Mouse (Mus musculus) 3T3-L1 (cell line): ENCODE data around the gene Tspan2.

Experiments used
- DNase-seq: peaks from one replicate; pipeline ENCODE4 v3.0.0-alpha.2; 2015; ENCODE audit warnings: low read depth, low spot score

Gene Tspan2

DNA sequence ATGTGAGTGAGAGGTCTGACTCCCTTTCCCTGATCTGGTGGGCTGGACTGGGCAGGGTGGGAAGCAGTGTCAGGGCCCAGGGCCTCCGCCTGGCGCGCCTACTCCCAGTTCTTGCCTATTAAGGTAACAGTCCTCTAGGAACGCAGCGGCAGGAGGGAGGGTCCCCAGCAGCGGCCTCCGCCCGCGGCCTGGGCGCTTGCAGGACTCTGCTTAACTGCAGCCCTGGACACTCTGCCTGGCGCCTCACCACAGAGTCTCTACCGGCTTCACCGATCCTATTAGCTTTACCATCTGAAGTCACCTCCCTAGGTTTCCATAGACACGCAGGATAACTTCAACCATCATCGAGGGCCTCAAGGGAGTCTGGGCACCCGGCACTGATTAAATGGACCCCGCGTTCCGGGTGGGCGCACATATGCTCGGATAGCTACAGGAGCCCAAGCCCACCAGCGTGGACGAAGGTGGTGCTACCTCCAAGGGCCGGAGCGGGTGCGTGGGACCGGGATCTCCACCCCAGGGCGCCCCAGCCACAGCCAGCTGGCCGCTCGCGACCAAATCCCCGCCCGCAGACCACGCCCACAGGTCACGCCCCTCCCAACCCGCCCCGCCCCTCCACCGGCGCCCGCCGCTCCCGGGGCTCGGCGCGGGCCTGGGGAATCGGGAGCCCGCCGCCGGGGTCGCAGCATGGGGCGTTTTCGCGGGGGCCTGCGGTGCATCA, at the start of gene Tspan2:
Tspan2 (plus strand) TSS at position 217 of the 718 bp plus-strand sequence.
- no peak for DNase-seq

DNA sequence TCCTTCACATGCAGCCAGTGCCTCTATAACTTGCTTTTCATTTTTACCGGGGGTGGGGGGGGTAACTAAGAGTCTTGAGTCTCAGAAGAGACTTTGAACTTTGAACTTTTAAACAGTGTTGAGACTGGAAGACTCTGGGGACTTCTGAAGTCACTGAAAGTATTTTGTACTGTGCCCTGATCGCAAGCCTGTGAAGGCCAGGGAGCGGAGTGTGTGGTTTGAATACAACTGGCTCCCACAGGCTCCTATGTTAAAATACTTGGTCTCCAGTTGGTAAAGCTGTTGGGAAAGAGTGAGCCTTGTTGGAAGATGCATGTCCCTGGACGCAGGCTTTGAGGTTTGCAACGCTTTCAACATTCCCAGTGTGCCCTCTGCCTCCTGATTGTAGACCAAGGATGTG, 47.5 kb upstream of the Tspan2 start:
- DNase-seq: no peak

DNA sequence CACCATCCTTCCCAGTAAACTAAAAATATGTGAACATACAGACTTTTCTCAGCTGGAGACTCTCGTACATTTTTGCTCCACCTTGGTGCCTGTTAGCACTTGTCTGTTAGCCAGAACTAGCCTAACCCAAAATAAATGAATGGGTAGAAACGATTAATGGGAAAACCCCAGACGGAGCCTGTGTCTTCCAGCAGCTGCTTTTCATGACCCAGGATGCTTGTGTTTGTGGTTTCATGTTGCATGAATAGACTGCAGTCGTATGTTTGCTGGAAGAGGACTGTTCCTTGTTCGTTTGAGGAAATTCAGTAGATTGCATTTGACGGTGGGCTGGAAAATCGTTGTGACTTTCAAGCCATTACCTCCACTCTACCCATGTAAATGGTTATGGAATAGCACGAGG, 46.5 kb upstream of the Tspan2 start:
- DNase-seq: no peak

DNA sequence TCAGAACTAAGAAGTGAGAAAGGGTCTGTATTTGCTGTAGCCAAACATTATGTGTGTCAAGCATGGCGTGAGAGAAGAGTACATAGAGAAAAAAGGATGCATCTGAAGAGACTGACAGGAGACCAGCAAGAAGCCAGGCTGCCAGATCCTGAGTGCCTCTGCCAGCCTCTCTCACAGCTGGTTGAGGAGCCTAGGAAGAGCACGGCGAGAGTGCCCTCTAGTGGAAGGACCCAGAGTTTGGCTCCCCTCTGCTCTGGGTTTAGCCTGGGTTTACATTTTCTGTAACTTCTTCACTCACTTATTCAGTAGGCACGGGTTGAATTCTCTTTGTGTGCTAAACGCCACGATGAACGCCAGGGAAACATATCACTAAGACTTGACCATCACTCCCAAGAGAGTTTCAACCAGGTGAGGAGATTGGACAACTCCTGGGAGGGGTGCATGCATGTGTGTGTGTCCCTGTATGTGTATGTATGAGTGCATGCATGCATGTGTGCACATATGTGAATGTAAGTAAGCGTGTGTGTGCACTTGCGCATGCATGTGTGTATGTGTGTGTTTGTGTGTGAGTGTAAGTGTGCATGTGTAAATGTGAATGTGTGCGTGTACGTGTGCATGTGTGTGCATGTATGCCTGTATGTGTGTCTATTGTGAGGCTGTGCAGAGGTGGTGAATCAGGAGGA, 42.4 kb upstream of the Tspan2 start:
- peak; percentile 96 for DNase-seq

DNA sequence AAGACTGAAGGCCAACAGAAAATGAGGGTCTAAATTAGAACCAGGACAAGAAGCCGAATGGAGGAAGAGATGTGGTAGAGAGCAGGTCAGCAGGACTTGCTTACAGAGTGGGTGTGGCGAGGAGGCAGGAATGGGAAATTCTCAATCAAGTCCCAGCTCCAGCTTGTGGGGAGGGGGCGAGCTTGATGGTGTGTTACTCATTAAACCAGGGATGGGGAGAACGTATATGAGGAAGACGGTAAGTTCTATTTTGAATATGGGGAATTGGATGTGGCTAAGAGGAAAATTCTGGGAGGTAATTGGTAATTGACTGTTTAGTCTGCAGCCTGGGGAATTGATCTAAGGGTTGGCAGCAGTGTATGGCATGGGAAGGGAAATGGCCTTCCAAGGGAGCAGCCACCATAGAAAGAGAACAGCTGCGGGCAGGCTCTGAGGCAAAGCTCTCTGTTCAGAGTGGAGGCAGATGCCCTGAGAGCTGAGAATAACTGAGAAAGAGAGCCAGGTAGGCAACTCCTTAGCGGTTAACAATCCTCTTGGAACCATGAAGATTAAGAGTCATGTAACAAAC, 41.5 kb upstream of the Tspan2 start:
- no peak for DNase-seq

DNA sequence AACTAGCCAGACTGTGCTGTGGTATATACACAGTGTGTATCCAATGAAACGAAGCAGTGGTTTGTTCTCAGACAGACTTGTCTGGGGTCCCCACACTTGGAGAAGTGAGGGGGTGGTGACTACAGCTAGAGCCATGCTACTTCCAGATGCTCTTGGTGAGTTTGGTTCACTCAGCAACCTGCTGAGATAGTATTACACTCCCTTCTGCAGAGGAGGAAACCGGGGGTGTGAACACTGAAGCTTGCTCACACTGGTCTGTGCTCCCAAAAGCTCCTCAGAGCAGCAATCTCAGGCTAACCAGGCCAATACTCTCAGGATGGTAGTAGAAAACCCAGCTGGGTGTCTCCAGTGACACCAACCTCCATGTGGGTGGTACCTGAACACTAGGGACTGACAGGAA, 36.2 kb upstream of the Tspan2 start:
- no peak for DNase-seq

DNA sequence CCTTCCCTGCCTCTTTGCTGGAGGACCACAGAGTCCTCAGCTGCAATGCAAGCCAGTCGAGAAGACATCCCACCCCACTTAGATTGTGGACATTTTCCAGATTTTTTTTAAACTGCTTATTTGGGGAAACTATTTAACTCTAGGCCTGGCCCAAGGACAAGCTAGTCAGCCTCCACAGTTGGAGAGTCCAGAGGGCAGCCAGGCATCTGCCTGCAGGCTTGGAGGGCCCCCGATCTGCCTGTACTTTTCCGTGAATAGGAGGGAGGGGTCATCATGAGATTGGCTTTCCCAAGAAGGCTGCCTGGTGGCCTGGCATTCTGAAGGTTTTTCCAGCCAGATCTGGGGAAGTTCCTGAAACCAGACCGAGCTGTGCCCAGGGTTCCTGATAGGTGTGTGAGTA, 33.0 kb upstream of the Tspan2 start:
- no peak for DNase-seq

DNA sequence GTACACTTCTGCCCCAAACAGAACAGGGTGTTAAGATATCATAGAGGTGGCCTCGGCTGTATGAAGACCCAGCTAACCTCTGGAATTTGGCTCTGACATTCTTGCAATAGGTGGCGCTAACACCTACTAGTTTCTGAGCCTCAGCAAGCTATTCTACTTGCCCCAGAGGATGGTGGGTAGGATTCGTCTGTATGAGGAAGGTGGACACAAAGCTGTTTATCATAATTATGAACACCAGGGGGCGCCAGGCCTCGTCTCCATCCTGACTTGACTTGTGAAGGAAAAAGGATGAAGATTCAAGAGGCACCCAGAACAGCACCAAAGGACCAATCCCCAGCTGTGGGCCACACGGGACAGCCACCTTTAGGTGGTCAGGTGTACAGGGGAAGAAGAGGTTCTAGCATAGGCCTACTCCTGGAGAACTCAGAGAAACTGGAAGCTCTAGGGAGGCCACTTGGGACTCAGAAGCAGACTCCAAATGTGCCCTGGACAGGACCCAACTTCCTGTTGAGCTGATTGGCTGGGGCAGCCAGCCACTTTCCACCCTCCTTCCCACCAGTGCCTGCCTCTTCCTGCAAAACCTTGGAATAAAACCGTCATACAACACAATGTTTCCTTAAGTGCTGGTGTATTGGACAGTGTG, 32.3 kb upstream of the Tspan2 start:
- DNase-seq: peak; percentile 71

DNA sequence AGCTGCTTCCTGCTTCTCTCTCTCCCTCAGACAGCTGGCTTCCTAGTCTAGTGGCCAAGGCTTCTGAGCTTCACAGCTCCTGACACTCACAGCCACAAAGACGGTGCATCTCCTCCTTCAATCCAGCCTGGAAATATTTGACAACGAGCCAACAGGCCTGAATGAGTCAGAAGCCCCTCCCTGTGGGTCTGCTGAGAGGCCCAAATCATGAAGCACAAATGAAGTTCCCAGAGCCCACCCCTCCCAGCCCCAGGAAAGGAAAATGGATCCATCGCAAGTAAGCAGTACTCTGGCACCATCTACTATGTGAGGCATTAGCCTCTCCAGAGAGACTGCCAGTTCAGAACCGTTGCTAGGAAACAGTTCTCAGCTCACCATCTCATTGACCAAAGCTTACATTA, 30.3 kb upstream of the Tspan2 start:
- peak; percentile 54 for DNase-seq

DNA sequence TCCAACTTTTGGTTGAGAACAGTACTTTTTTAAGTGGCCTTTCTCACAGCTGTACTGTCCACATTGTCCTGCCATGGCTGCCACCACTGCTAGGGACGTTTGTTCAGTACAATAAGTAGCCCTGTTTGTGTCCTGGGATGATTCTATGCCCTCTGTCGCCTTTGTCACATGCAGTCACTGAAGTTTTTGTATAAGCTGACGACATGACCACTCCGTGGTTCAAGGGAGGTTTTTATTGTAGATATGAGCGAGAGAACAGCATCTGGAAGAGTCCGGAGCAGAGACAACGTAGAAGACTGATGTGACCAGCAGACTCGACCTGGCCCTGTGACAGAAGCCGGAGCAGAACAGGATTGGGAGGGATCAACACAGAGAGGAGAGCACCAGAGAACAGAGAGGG, 25.7 kb upstream of the Tspan2 start:
- no peak for DNase-seq

DNA sequence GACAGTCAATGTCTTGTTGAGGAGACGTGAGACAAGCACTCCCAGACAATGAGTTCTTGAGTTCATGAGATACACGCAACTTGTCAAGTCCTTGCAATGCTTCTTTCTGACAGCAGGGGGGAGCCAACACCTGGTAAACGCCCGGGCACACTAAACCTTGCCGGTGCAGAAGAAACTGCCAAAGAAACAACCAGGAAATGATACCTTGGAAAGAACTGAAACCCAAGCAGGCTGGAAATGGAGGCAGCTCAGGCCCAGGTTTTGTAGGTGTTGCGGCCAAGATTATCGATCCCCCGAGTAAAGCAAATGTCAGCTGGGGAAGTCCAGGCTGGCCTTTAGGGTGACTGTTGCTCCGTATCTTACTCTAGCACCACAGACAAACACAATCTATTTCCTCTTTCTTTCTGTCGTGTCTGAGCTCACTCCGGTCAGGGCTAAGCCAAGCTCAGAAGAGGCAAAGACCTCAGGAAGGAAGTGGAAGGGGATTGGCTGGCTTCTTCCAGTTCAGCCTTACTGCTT, 19.2 kb upstream of the Tspan2 start:
- DNase-seq: peak; percentile 95

DNA sequence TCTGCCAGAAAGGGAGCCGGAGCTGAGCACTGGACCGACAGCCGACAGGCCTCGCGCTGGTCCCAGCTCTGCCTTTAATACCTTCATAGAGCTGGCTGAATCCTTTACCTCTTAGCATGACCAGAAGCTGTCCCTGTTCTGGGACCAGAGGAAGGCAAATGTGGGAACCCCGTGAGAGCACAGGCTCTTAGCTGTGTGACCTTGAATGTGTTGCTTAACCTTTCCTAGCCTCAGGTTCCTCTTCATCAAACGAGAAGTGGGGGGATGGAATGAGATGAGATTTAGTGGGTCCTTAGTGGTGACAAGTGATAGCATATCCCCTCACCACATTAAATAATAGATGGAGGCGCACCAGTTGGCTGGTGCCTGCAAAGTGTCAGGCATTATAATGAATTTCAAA, 18.5 kb upstream of the Tspan2 start:
- no peak for DNase-seq

DNA sequence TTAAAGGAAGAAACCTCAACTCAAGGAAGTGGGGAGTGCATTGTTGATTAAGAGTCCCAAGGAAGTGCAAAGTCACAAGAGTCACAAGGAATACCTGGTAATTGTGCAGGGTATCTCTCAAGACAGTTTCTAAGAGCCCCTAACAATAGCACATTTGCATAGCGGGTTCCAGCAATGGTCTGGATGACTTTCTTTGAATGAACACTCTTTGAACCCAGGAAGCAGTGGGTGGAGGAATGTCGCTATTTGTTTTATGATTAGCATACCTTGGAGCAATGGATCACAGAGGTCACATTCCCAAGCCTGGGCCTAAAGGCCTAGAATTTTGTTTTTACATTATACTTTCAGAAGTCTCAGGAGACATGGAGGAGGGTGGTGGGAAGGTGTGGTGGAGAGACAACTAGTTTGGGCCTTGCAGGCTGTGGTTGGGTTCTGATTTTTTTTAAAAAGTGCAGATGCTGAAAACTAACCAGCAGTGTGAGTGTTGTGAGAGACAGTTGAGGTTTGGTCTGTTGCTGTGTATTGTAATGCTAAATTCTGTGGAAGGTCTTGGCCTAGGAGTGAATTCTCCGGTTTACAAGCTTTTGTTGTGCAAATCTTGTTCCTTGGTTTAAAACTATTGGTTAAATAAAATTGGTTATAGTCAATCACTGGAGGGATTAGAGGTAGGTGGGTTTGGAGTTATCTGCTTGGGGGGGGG, 16.6 kb upstream of the Tspan2 start:
- DNase-seq: no peak

DNA sequence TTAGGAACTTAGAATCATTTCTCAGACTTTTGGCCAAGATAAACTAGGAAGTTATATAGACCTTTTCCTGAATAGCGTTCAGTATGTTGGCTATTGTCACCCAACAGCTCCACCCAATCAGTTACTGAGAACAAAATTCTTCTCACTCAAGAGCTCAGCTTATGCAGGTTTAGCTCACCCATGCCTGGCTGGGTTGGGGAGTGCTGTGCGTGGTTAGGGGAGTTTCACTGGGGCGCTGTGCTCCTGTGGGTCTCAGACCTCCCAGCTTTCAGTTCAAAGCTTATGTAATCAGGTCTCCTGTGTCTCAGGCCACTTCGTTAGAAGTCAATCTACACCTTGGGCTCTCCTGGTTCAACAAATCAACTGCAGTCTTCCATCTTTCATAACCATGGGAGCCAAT, 11.2 kb upstream of the Tspan2 start:
- DNase-seq: no peak

DNA sequence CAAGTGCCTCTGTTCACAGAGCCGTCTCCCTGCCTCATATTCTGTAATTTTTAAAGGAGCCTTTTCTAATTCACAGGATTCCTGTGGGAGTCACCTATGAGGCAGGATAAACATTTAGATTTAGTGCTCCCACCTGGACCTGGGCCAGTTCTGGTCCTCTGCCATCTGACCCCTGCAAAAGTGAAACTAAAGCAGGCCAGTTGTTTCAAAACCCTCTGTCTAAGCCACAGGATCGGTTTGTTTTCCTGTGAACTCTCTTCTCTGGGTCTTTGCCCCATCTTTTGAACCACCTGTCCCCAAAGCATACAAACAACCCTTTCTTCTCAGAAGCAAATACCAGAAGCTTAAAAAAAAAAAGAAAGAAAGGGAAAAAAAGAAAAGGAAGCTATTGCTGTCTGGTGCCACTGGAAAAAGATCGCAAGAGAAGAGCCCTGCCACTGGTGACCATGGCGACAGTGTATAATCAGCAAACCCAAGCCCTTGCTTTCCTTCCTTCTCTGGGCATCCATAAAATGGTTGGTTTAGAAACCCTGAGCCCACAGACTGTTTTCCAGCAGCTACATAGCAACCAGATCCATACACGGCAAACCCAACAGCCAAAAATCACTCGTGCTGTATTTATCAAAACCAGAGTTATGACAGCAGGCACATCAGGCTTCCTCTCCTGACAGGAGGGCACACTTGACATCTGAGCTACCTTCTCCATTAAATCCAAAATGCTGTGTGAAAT, 10.3 kb upstream of the Tspan2 start:
- DNase-seq: peak; percentile 71

DNA sequence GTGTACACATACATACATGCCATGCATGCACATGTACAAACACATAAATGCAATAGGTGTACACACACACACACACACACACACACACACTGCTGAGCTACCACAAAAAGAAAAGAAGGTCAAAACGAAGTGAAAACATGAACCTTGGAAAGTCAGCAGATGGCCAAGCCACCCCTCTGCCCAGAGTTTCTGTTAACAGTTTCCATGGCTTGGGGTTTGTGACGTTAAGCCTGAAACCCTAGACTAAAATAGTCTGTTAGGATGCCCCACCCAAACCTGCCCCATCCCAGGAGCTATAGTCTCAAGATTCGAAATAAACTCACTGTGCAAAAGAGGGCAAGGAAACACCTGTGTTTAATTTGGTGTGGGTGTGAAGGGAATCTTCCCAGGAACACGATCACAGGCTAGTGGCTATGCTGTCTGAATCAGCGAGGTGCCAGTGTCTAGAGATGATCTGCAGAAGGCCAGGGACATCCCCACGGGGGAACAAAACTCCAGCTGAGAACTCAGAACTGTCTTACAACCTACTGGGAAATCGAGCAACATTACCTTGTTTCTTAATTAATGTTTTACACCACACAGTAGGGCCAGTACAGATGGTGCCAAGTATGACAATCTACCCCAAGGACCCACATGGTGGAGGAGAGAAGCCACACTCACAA, 9.4 kb upstream of the Tspan2 start:
- DNase-seq: no peak

DNA sequence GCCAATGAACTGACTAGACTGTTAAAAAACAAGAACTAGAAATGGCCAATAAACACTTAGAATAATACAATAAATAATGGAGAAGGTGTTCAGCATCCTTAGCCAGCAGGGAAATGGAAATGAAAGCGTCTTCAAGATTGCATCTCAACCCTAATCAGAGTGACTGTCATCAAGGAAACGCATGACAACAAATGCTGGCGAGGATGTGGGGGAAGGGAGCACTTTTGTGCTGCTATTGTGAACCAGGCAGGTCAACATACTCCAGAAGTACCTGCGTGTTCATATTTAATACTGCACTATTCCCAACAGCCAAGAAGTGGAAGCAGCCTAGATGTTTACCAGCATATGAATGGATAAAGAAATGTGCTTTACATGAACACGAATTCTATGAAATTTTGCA, 4.9 kb upstream of the Tspan2 start:
- no peak for DNase-seq

DNA sequence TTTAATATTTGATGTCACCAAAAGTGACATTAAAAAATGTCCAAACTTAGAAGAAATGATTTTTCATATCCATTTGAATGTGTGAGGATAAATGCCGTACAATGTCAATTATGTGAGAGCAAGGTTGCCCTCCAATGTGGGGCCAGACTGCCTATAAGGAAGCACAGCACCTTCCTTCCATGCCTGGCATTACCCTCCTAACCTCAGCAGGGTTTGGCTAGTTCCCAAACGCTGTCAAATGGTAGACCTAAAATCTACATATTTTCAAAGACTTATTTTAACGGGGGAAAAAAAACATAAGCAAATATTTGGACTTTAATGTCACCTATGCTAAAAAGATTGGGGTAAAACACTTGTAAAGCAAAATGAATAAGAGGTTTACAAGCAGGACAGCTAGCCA, 3.2 kb upstream of the Tspan2 start:
- no peak for DNase-seq

DNA sequence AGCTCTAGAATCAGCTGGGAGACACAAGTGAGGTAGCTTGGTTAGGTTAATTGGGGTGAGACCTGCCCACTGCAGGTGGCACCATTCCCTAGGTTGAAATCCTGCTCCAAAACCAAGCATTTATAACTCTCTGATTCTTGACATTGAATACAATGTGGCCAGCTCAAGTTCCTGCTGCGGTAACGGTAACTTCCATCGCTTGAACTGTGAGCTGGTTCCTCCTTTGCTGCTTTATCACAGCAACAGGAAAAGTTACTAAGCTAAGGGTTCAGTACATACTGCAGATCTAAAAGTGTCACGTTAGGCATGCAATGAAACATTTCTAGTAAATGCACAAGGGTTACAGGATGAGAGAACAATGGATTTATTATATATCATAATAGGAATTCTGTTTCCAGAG, 1.7 kb upstream of the Tspan2 start:
- DNase-seq: no peak

DNA sequence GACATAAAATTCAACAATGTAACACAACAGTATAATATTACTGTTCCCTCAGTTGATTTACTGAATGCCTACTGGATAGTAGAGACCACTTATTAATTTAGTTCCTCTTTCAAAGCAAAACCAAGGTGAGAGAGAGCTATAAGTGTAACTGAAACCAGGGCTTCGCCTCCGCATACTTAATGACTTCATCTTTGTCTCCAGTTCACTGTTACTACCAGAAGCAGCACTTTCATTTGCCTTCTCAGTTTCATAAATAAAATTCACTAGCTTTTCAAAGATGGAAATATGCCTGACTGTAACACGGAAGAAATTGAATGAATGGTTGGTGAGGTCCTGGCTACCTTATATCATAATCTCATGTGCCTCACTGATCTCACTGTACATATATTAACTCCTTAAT, 1.3 kb upstream of the Tspan2 start:
- no peak for DNase-seq

DNA sequence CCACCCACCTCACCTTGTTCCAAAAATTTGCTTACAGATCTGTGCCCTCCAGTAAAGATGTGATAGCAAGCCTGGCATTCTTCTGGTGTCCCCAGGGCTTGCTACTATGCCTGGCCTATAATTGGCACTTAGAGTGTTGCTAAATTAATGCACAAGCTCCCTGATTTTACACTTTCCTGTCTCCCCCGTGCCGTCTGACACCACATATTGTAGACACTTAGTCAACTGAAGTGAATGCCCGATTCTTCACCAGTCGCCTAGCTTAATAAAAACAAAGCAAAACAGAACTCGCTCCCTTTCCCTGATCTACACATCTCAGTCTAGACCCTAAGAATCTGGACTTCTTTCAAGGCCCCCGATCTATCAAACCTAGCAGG, 405 bp upstream of the Tspan2 start:
- DNase-seq: no peak
